Mouse (Mus musculus) CD4-positive, CD25-positive, alpha-beta regulatory T cell, adult 9 weeks (primary cell): ENCODE data around the gene Gm12117. TPM values are rescaled to one million over a fixed set of nuclear protein-coding genes. Genes with fewer than 3 reads are reported as not detected.

Experiments
- polyA plus RNA-seq: library from polyadenylated mRNA; unstranded; fragments of 100-300 nt; shearing (Covaris generic); gene quantifications from one replicate; pipeline ENCODE4 v1.2.1, GENCODE M21; 2017

Gm12117 gene
- polyA plus RNA-seq, result not detected

DNA sequence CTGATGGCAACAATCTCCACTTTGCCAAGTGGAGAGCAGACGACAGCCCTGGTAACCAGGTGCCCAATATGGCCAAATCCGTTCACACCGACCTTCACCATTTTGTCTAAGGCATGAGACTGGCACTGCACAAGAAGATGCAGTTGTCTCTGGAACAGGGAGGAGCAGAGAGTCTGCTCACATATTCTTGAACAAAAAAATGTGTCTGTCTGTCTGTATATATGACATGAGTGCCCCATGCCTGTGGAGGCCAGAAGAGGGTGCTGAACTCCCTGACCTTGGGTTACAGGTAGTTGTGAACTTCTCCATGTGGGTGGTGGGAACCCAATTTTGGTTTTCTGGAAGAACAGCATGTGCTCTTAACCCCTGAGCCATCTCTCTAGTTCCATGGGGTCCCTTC lies at the start of gene Gm12117:
Gm12117 (minus strand) TSS at position 101 of the 400 bp plus-strand sequence.

Other genes with a start within 250 kb of the Gm12117 start
- not detected for gene Fgf18, start 129.3 kb downstream of the Gm12117 start, polyA plus RNA-seq
- 758 TPM for gene Npm1, start 113.5 kb downstream of the Gm12117 start, polyA plus RNA-seq
- not detected for gene Tlx3, start 73.1 kb downstream of the Gm12117 start, polyA plus RNA-seq
- not detected for gene Ranbp17, start 237.0 kb upstream of the Gm12117 start, polyA plus RNA-seq